Mouse (Mus musculus) kidney, embryonic 14.5 days (tissue): ENCODE measurements around the gene Wfdc18. TPM values are rescaled to one million over a fixed set of nuclear protein-coding genes. Genes with fewer than 3 reads are reported as not detected.

ENCODE experiments used
- ATAC-seq: fragments of 200-750 bp; cut with Nextera tagmentation; 2 replicates; pipeline ENCODE4 v1.8.0; 2017; ENCODE audit warnings: moderate number of reproducible peaks, mild to moderate bottlenecking, moderate TSS enrichment, moderate library complexity; ENCODE audit not compliant: low FRiP score, low TSS enrichment
- H3K27ac ChIP-seq: fragments of 300-500 bp; sonication (generic); 2 replicates; pipeline ENCODE4 v1.5.1; 2014; ENCODE audit warnings: low read depth, mild to moderate bottlenecking, low read length, moderate library complexity, mixed read lengths
- H3K27me3 ChIP-seq: fragments of 300-500 bp; sonication (generic); 2 replicates; pipeline ENCODE4 v1.6.1; 2014; ENCODE audit warnings: mild to moderate bottlenecking, low read length; ENCODE audit not compliant: control insufficient read depth, insufficient read depth
- H3K36me3 ChIP-seq: fragments of 300-500 bp; sonication (generic); 2 replicates; pipeline ENCODE4 v1.6.1; 2014; ENCODE audit warnings: low read length, mixed read lengths; ENCODE audit not compliant: control insufficient read depth, insufficient read depth
- H3K4me1 ChIP-seq: fragments of 300-500 bp; sonication (generic); 2 replicates; pipeline ENCODE4 v1.6.1; 2014; ENCODE audit warnings: low read length, mixed read lengths; ENCODE audit not compliant: control insufficient read depth, insufficient read depth
- H3K4me2 ChIP-seq: fragments of 300-500 bp; sonication (generic); replicated peaks from 2 replicates; pipeline ENCODE4 v1.6.1; 2014; ENCODE audit warnings: low read depth, mild to moderate bottlenecking, low read length
- H3K4me3 ChIP-seq: fragments of 300-500 bp; sonication (generic); 2 replicates; pipeline ENCODE4 v1.5.1; 2014; ENCODE audit warnings: mild to moderate bottlenecking, low read length
- H3K9ac ChIP-seq: fragments of 300-500 bp; sonication (generic); 2 replicates; pipeline ENCODE4 v1.6.1; 2014; ENCODE audit warnings: low read depth, mild to moderate bottlenecking, low read length, moderate library complexity
- H3K9me3 ChIP-seq: fragments of 300-500 bp; sonication (generic); 2 replicates; pipeline ENCODE4 v1.6.1; 2016; ENCODE audit warnings: low read length; ENCODE audit not compliant: control insufficient read depth
- WGBS: fragments of 180-500 bp; shearing (Covaris S2); extraction: QIAGEN DNeasy Blood & Tissue Kit; methylation state at CpG from one replicate; pipeline ENCODE4 v1.1.7; 2014; 5-methylcytosine and 5-hydroxymethylcytosine counted together
- polyA plus RNA-seq: library from polyadenylated mRNA; unstranded; fragments of >200 nt; fragmentation: Nextera tagmentation; extraction: Ambion mirVana; gene quantifications from 2 replicates; pipeline ENCODE4 v1.2.1, GENCODE M21; 2014

Gene Wfdc18
- not detected in 2 replicates for polyA plus RNA-seq

- no peaks in the 10 kb centered on the region for H3K4me1 ChIP-seq
- WGBS = 68% methylated on average over 4 of the region's 4 CpGs
- H3K27me3 ChIP-seq = no peaks in the 10 kb centered on the region
- no peaks in the 10 kb centered on the region for H3K9me3 ChIP-seq
- no peak within 1 kb of the TSS for H3K4me2 ChIP-seq
- no peak within 1 kb of the TSS for H3K27ac ChIP-seq
- ATAC-seq = no peak
- H3K4me3 ChIP-seq = no peak within 1 kb of the TSS
- H3K36me3 ChIP-seq = no peaks in the 10 kb centered on the region
- H3K9ac ChIP-seq = no peak within 1 kb of the TSS
Measured at GRCm38 (mm10) chr11:83708715-83709114, at the start of gene Wfdc18. Gene Wfdc18 (plus strand): TSS chr11:83709015.

GRCm38 (mm10) chr11:83662204-83662603 lies 46.6 kb upstream of the Wfdc18 start, which contains the start of gene Ccl4:
Gene Ccl4 (plus strand): TSS chr11:83662584.
- H3K27ac ChIP-seq = no peak within 1 kb of the TSS

GRCm38 (mm10) chr11:83663532-83663931 lies 45.3 kb upstream of the Wfdc18 start:
- no peak overlapping the region for H3K4me3 ChIP-seq
- no peak overlapping the region for H3K4me2 ChIP-seq
- no peaks in the 10 kb centered on the region for H3K36me3 ChIP-seq
- ATAC-seq = no peak
- H3K27ac ChIP-seq = no peak overlapping the region
- no peaks in the 10 kb centered on the region for H3K4me1 ChIP-seq
- no peaks in the 10 kb centered on the region for H3K27me3 ChIP-seq
- H3K9me3 ChIP-seq = no peaks in the 10 kb centered on the region
- no peak overlapping the region for H3K9ac ChIP-seq
- WGBS = 62% methylated on average over 5 of the region's 5 CpGs

More at GRCm38 (mm10) chr11:83662204-83662603, 46.6 kb upstream of the Wfdc18 start, which contains the start of gene Ccl4:
- no peaks in the 10 kb centered on the region for H3K9me3 ChIP-seq
- H3K4me2 ChIP-seq = no peak within 1 kb of the TSS
- H3K9ac ChIP-seq = no peak within 1 kb of the TSS
- WGBS = 82% methylated on average over 6 of the region's 6 CpGs
- H3K4me1 ChIP-seq = no peaks in the 10 kb centered on the region
- H3K27me3 ChIP-seq = no peaks in the 10 kb centered on the region
- H3K36me3 ChIP-seq = no peaks in the 10 kb centered on the region
- ATAC-seq = no peak
- H3K4me3 ChIP-seq = no peak within 1 kb of the TSS

- no peak overlapping the region for H3K9ac ChIP-seq
- H3K27ac ChIP-seq = no peak overlapping the region
- H3K4me3 ChIP-seq = no peak overlapping the region
- no peak overlapping the region for H3K4me2 ChIP-seq
- no peaks in the 10 kb centered on the region for H3K4me1 ChIP-seq
- ATAC-seq = no peak
- no peaks in the 10 kb centered on the region for H3K9me3 ChIP-seq
- no peaks in the 10 kb centered on the region for H3K36me3 ChIP-seq
- H3K27me3 ChIP-seq = no peaks in the 10 kb centered on the region
Measured at GRCm38 (mm10) chr11:83671743-83672142, 37.1 kb upstream of the Wfdc18 start.

DNA sequence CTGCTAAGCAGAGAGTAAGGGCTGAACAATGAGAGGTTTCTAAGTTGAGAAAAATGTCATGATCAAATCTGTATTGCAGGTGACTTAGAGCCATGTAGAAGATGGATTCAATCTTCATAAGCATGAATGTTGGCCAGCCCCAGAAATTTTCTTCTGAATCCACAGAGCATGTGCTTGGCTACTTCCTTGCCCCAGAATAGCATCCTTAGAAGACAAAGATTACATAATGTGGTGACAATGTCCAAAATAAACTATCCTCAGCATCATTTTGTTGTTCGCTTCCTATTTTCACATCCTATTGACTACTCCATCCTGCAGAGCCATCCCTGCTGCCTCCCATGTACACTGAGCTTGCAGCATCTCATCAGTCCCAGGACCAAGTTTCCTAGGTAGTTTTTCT lies 33.1 kb upstream of the Wfdc18 start:
- no peaks in the 10 kb centered on the region for H3K9me3 ChIP-seq
- ATAC-seq = no peak
- H3K9ac ChIP-seq = no peak overlapping the region
- H3K4me1 ChIP-seq = no peaks in the 10 kb centered on the region
- no peak overlapping the region for H3K4me2 ChIP-seq
- H3K27me3 ChIP-seq = no peaks in the 10 kb centered on the region
- H3K27ac ChIP-seq = no peak overlapping the region
- H3K36me3 ChIP-seq = no peaks in the 10 kb centered on the region
- 89% methylated on average over 1 of the region's 1 CpGs for WGBS
- H3K4me3 ChIP-seq = no peak overlapping the region

DNA sequence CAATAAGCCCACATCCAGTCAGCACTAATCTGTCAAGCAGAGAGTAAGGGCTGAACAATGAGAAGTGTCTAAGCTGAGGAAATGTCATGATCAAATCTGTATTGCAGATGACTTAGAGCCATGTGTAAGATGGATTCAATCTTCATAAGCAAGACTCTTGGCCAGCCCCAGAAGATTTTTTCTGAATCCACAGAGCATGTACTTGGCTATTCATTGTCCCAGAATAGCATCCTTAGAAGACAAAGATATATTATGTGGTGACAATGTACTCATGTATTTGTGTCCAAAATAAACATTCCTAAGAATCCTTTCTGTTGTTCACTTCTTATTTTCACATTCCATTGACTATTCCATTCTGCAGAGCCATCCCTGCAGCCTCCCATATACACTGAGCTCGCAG lies 18.9 kb upstream of the Wfdc18 start:
- no peaks in the 10 kb centered on the region for H3K9me3 ChIP-seq
- H3K36me3 ChIP-seq = no peaks in the 10 kb centered on the region
- no peak for ATAC-seq
- H3K27me3 ChIP-seq = no peaks in the 10 kb centered on the region
- H3K4me3 ChIP-seq = no peak overlapping the region
- no peak overlapping the region for H3K9ac ChIP-seq
- H3K4me2 ChIP-seq = no peak overlapping the region
- H3K27ac ChIP-seq = no peak overlapping the region
- 71% methylated on average over 1 of the region's 1 CpGs for WGBS
- no peaks in the 10 kb centered on the region for H3K4me1 ChIP-seq

DNA sequence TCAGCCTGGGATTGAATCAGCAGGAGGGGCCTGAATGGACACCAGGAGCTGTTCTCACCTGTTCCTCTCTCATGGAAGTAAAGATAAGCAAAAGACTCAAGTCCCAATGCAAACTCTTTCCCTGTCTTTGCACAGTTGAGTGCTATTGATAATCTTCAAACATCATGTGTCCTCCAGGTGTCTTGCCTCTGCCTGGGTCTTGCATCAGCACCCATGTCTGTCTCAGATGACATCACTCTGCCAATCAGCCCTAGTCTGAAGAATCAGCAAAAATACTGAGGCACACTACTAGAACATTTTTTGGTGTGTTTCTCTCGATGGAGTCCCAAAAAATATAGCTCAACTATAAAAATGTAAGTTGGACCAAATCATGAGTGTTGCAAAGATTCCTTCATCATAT lies 16.8 kb upstream of the Wfdc18 start:
- H3K9ac ChIP-seq = no peak overlapping the region
- no peak for ATAC-seq
- no peaks in the 10 kb centered on the region for H3K4me1 ChIP-seq
- 68% methylated on average over 1 of the region's 1 CpGs for WGBS
- no peaks in the 10 kb centered on the region for H3K9me3 ChIP-seq
- no peak overlapping the region for H3K4me3 ChIP-seq
- no peak overlapping the region for H3K27ac ChIP-seq
- no peaks in the 10 kb centered on the region for H3K36me3 ChIP-seq
- no peaks in the 10 kb centered on the region for H3K27me3 ChIP-seq
- no peak overlapping the region for H3K4me2 ChIP-seq

DNA sequence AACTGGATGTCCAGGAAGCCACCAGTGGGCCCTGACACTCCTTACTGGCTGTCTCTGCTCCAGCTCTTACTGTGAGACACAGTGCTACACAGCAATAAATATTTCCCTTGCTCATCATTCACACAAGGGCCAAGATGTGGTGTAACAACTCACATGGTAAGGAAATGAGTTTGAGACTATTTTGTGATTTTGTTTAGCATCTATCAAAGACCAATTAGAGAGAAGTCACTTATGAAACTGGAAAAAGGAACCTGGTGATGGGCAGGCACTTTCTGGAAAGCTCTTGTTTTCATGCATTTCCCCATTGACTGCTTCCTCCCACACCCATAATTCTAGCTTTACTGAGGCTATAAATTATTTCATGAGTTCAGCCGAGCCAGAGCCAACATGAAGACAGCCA lies 5.1 kb upstream of the Wfdc18 start, which contains the start of gene Wfdc17:
TSS of gene Wfdc17 (plus strand) at position 287 of the 400 bp plus-strand sequence.
- Histone ChIP-seq H3K4me3 (no peak within 1 kb of the TSS), H3K4me1 (no peaks in the 10 kb centered on the region)

DNA sequence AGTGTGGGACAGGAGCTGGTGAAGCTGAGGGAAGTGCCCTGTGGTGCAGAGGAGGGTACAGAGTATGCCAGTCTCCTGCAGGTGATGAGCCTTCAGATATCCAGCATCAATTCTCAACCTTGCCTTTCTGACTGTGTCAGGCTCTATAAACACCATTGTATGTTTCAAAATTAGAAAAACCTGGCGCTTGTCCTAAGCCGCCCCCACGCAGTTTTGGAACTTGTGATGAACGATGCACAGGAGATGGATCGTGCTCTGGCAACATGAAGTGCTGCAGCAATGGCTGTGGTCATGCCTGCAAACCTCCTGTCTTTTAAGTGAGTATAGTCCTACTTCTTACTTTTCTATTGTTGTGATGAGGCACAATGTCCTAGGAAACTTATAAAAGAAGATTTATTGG lies 868 bp downstream of the Wfdc18 start:
- 76% methylated on average over 5 of the region's 5 CpGs for WGBS
- no peak overlapping the region for H3K4me2 ChIP-seq
- no peaks in the 10 kb centered on the region for H3K9me3 ChIP-seq
- no peak overlapping the region for H3K27ac ChIP-seq
- no peak overlapping the region for H3K4me3 ChIP-seq
- H3K9ac ChIP-seq = no peak overlapping the region
- no peaks in the 10 kb centered on the region for H3K27me3 ChIP-seq
- H3K4me1 ChIP-seq = no peaks in the 10 kb centered on the region
- no peak for ATAC-seq
- no peaks in the 10 kb centered on the region for H3K36me3 ChIP-seq

More for the DNA sequence above, 5.1 kb upstream of the Wfdc18 start, which contains the start of gene Wfdc17:
- Histone ChIP-seq H3K27me3 (no peaks in the 10 kb centered on the region), H3K27ac (no peak within 1 kb of the TSS), H3K9ac (no peak within 1 kb of the TSS), H3K9me3 (no peaks in the 10 kb centered on the region), H3K4me2 (no peak within 1 kb of the TSS), H3K36me3 (no peaks in the 10 kb centered on the region)
- 7% methylated on average over 1 of the region's 1 CpGs for WGBS
- ATAC-seq = no peak
